Mouse (Mus musculus) gastrocnemius, postnatal 10 days (tissue): ENCODE data around the gene Gramd1a. TPM values are rescaled to one million over a fixed set of nuclear protein-coding genes. Genes with fewer than 3 reads are reported as not detected.

ENCODE experiments used
- DNase-seq: peaks from one replicate; pipeline ENCODE4 v3.0.0; 2021; ENCODE audit warnings: mixed read lengths
- total RNA-seq, 2 experiments: library from RNA; stranded (reverse); gene quantifications; 2 replicates each; pipeline ENCODE4 v1.2.3; 2021

Gramd1a gene
- total RNA-seq, 2 experiments from 2014 or later = 35.0 to 35.8 TPM

- peak; percentile 62 for DNase-seq
Observed at GRCm38 (mm10) chr7:31151301-31152241, 4.1 kb downstream of the Gramd1a start.

- peak; percentile 90 for DNase-seq
Observed at GRCm38 (mm10) chr7:31150566-31151300, 5.0 kb downstream of the Gramd1a start.

GRCm38 (mm10) chr7:31149751-31150565 is 5.7 kb downstream of the Gramd1a start:
- no peak for DNase-seq

- DNase-seq = no peak
Observed at GRCm38 (mm10) chr7:31149271-31149670, 6.4 kb downstream of the Gramd1a start.

- DNase-seq = peak; percentile 55
Observed at GRCm38 (mm10) chr7:31148756-31149155, 6.9 kb downstream of the Gramd1a start.

- DNase-seq = no peak
Observed at GRCm38 (mm10) chr7:31148086-31148485, 7.6 kb downstream of the Gramd1a start.

- DNase-seq = no peak
Observed at GRCm38 (mm10) chr7:31145596-31146160, 10.0 kb downstream of the Gramd1a start.

GRCm38 (mm10) chr7:31144886-31145285 is 10.8 kb downstream of the Gramd1a start:
- no peak for DNase-seq

GRCm38 (mm10) chr7:31140941-31141340 is 14.8 kb downstream of the Gramd1a start:
- no peak for DNase-seq

GRCm38 (mm10) chr7:31140302-31140701 is 15.4 kb downstream of the Gramd1a start:
- DNase-seq = no peak

- peak; percentile 64 for DNase-seq
Observed at GRCm38 (mm10) chr7:31139765-31140164, 15.9 kb downstream of the Gramd1a start.

GRCm38 (mm10) chr7:31135717-31136116 is 20.0 kb downstream of the Gramd1a start:
- DNase-seq = no peak

GRCm38 (mm10) chr7:31131866-31132265 is 23.8 kb downstream of the Gramd1a start:
- no peak for DNase-seq

- peak; percentile 45 for DNase-seq
Observed at GRCm38 (mm10) chr7:31130841-31131240, 24.9 kb downstream of the Gramd1a start.

GRCm38 (mm10) chr7:31130197-31130596 is 25.5 kb downstream of the Gramd1a start:
- no peak for DNase-seq

GRCm38 (mm10) chr7:31128157-31128705 is 27.5 kb downstream of the Gramd1a start:
- peak; percentile 52 for DNase-seq

- peak; percentile 77 for DNase-seq
Observed at GRCm38 (mm10) chr7:31126851-31127724, 28.6 kb downstream of the Gramd1a start, which contains the start of gene Scn1b. Scn1b (minus strand) TSS chr7:31127003.

- peak; percentile 63 for DNase-seq
Observed at GRCm38 (mm10) chr7:31126211-31126751, 29.4 kb downstream of the Gramd1a start.

- DNase-seq = no peak
Observed at GRCm38 (mm10) chr7:31125116-31125515, 30.6 kb downstream of the Gramd1a start.

GRCm38 (mm10) chr7:31124381-31124780 is 31.3 kb downstream of the Gramd1a start:
- DNase-seq = no peak
